Mouse (Mus musculus): ENCODE measurements around the gene Gm21992. TPM values are rescaled to one million over a fixed set of nuclear protein-coding genes. Genes with fewer than 3 reads are reported as not detected.
"Not testable (repeated sequence)": the region's sequence is repeated elsewhere in the genome, so short reads cannot be mapped to it uniquely, and the experiment has no call there.

Gm21992 gene
- polyA plus RNA-seq, 1 experiment = 16.7 TPM

- Histone ChIP-seq H3K4me3 (ENCODE audit: insufficient read depth, low read length) (no peak overlapping the region), H3K4me1 (ENCODE audit: control insufficient read depth, insufficient read depth, low read length) (no peaks in the 10 kb centered on the region), H3K27ac (ENCODE audit: insufficient read depth, low read length) (no peak overlapping the region)
- TF ChIP-seq CTCF (IDR thresholded peaks at IDR 0.05; ENCODE audit: extremely low read depth, insufficient read depth, low read length) (no peak), POLR2A (IDR thresholded peaks at IDR 0.05; ENCODE audit: extremely low read depth, insufficient read depth, low read length) (no peak)
Measured at GRCm38 (mm10) chr19:4820678-4821303, 9.4 kb upstream of the Gm21992 start.

- Histone ChIP-seq H3K4me1 (ENCODE audit: control insufficient read depth, insufficient read depth, low read length) (no peaks in the 10 kb centered on the region), H3K4me3 (ENCODE audit: insufficient read depth, low read length) (no peak overlapping the region), H3K27ac (ENCODE audit: insufficient read depth, low read length) (no peak overlapping the region)
- no peak for TF ChIP-seq POLR2A (IDR thresholded peaks at IDR 0.05; ENCODE audit: extremely low read depth, insufficient read depth, low read length)
- no peak for TF ChIP-seq CTCF (IDR thresholded peaks at IDR 0.05; ENCODE audit: extremely low read depth, insufficient read depth, low read length)
Measured at GRCm38 (mm10) chr19:4817182-4817835, 5.9 kb upstream of the Gm21992 start.

GRCm38 (mm10) chr19:4813015-4813414, 1.6 kb upstream of the Gm21992 start:
- Histone ChIP-seq H3K4me1 (ENCODE audit: control insufficient read depth, insufficient read depth, low read length) (peaks cover 5% of the 10 kb centered on the region), H3K4me3 (ENCODE audit: insufficient read depth, low read length) (no peak overlapping the region), H3K27ac (ENCODE audit: insufficient read depth, low read length) (no peak overlapping the region)
- no peak for TF ChIP-seq POLR2A (IDR thresholded peaks at IDR 0.05; ENCODE audit: extremely low read depth, insufficient read depth, low read length)
- TF ChIP-seq CTCF (IDR thresholded peaks at IDR 0.05; ENCODE audit: extremely low read depth, insufficient read depth, low read length) = no peak

- not testable (repeated sequence) for H3K4me1 ChIP-seq (ENCODE audit: control insufficient read depth, insufficient read depth, low read length)
- Histone ChIP-seq H3K4me3 (ENCODE audit: insufficient read depth, low read length) (peak overlapping the region; percentile 76), H3K27ac (ENCODE audit: insufficient read depth, low read length) (peak overlapping the region; percentile 75; the same call in 1 of the 2 replicates)
Measured at GRCm38 (mm10) chr19:4812334-4812949, 1.0 kb upstream of the Gm21992 start.

GRCm38 (mm10) chr19:4811909-4812242, 464 bp upstream of the Gm21992 start:
- H3K4me1 ChIP-seq (ENCODE audit: control insufficient read depth, insufficient read depth, low read length) = peaks cover 6% of the 10 kb centered on the region
- H3K4me3 ChIP-seq (ENCODE audit: insufficient read depth, low read length) = peak overlapping the region; percentile 76
- H3K27ac ChIP-seq (ENCODE audit: insufficient read depth, low read length) = peak overlapping the region; percentile 75
- TF ChIP-seq CTCF (IDR thresholded peaks at IDR 0.05; ENCODE audit: extremely low read depth, insufficient read depth, low read length) (no peak), POLR2A (IDR thresholded peaks at IDR 0.05; ENCODE audit: extremely low read depth, insufficient read depth, low read length) (no peak)

GRCm38 (mm10) chr19:4810746-4811062, 708 bp downstream of the Gm21992 start:
- peaks cover 6% of the 10 kb centered on the region for H3K4me1 ChIP-seq (ENCODE audit: control insufficient read depth, insufficient read depth, low read length)
- H3K27ac ChIP-seq (ENCODE audit: insufficient read depth, low read length) = no peak overlapping the region
- TF ChIP-seq POLR2A (IDR thresholded peaks at IDR 0.05; ENCODE audit: extremely low read depth, insufficient read depth, low read length) (no peak), CTCF (IDR thresholded peaks at IDR 0.05; ENCODE audit: extremely low read depth, insufficient read depth, low read length) (no peak)
- peak overlapping the region; percentile 76 for H3K4me3 ChIP-seq (ENCODE audit: insufficient read depth, low read length)

- H3K4me1 ChIP-seq (ENCODE audit: control insufficient read depth, insufficient read depth, low read length) = peaks cover 6% of the 10 kb centered on the region
- TF ChIP-seq POLR2A (IDR thresholded peaks at IDR 0.05; ENCODE audit: extremely low read depth, insufficient read depth, low read length) (no peak), CTCF (IDR thresholded peaks at IDR 0.05; ENCODE audit: extremely low read depth, insufficient read depth, low read length) (no peak)
- no peak overlapping the region for H3K27ac ChIP-seq (ENCODE audit: insufficient read depth, low read length)
- H3K4me3 ChIP-seq (ENCODE audit: insufficient read depth, low read length) = peak overlapping the region; percentile 76
Measured at GRCm38 (mm10) chr19:4810309-4810708, 1.1 kb downstream of the Gm21992 start.

GRCm38 (mm10) chr19:4803283-4803682, 8.1 kb downstream of the Gm21992 start:
- TF ChIP-seq CTCF (IDR thresholded peaks at IDR 0.05; ENCODE audit: extremely low read depth, insufficient read depth, low read length) (no peak), POLR2A (IDR thresholded peaks at IDR 0.05; ENCODE audit: extremely low read depth, insufficient read depth, low read length) (no peak)
- Histone ChIP-seq H3K4me3 (ENCODE audit: insufficient read depth, low read length) (no peak overlapping the region), H3K4me1 (ENCODE audit: control insufficient read depth, insufficient read depth, low read length) (peaks cover 9% of the 10 kb centered on the region), H3K27ac (ENCODE audit: insufficient read depth, low read length) (no peak overlapping the region)

GRCm38 (mm10) chr19:4802691-4803091, 8.7 kb downstream of the Gm21992 start:
- no peak for TF ChIP-seq POLR2A (IDR thresholded peaks at IDR 0.05; ENCODE audit: extremely low read depth, insufficient read depth, low read length)
- Histone ChIP-seq H3K27ac (ENCODE audit: insufficient read depth, low read length) (no peak overlapping the region), H3K4me3 (ENCODE audit: insufficient read depth, low read length) (no peak overlapping the region), H3K4me1 (ENCODE audit: control insufficient read depth, insufficient read depth, low read length) (peaks cover 6% of the 10 kb centered on the region)

GRCm38 (mm10) chr19:4799083-4799482, 12.3 kb downstream of the Gm21992 start:
- peaks cover 8% of the 10 kb centered on the region for H3K4me1 ChIP-seq (ENCODE audit: control insufficient read depth, insufficient read depth, low read length)
- H3K4me3 ChIP-seq (ENCODE audit: insufficient read depth, low read length) = no peak overlapping the region
- no peak for TF ChIP-seq POLR2A (IDR thresholded peaks at IDR 0.05; ENCODE audit: extremely low read depth, insufficient read depth, low read length)
- TF ChIP-seq CTCF (IDR thresholded peaks at IDR 0.05; ENCODE audit: extremely low read depth, insufficient read depth, low read length) = no peak
- H3K27ac ChIP-seq (ENCODE audit: insufficient read depth, low read length) = no peak overlapping the region

Measured in cortical plate, adult 2 months (tissue).